Mouse (Mus musculus): ENCODE data around the gene Ppm1b. TPM values are rescaled to one million over a fixed set of nuclear protein-coding genes. Genes with fewer than 3 reads are reported as not detected.

Ppm1b gene
- polyA plus RNA-seq, 1 experiment from 2014 or later: 73.7 TPM

DNA sequence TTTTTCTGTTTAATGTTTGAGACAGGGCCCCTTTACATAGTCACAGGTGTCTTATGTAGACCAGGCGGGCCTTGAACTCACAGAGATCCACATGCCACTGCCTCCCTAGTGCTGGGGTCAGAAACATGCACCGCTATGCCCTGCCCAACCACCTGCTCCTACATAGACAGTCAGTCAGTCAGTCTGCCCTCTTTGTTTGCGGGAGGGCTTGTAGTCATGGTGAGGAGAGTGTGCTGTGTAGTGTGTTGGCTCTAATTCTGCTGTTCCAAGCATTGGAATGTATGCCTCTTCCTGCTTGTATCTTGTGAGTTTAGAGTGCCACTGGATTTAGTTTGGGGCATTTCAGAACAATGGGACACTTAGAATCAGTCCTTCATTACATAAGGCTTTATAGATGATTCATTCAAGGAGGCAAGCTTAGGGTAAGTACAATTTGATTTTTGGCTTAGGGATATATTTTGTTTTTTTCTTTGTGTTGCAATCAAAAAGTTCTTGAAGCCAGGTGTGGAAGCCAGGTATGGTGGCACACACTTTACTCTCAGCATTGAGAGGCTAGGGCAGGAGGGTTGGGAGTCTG, 31.4 kb downstream of the Ppm1b start:
- H3K4me3 ChIP-seq (ENCODE audit: low read depth, low read length): no peak overlapping the region
- H3K4me2 ChIP-seq (ENCODE audit: low read depth, low read length): no peak overlapping the region
- ATAC-seq (ENCODE audit: low read depth) (no peak), DNase-seq (ENCODE audit: low spot score) (no peak)
- no peak overlapping the region for H3K27ac ChIP-seq (replicated peaks; ENCODE audit: low read depth, low read length)
- WGBS: 86% methylated on average over 3 of the region's 3 CpGs
- no peaks in the 10 kb centered on the region for H3K9me3 ChIP-seq (ENCODE audit: control insufficient read depth, low read length)
- no peaks in the 10 kb centered on the region for H3K27me3 ChIP-seq (replicated peaks; ENCODE audit: control insufficient read depth, insufficient read depth, low read length)
- H3K36me3 ChIP-seq (ENCODE audit: control insufficient read depth, insufficient read depth, low read length): 0 out of 2 replicates have a peak, but pooled peaks cover 4% of the 10 kb centered on the region
- no peak overlapping the region for H3K9ac ChIP-seq (ENCODE audit: low read depth, low read length)
- peaks cover 7% of the 10 kb centered on the region for H3K4me1 ChIP-seq (ENCODE audit: control insufficient read depth, insufficient read depth, low read length)

DNA sequence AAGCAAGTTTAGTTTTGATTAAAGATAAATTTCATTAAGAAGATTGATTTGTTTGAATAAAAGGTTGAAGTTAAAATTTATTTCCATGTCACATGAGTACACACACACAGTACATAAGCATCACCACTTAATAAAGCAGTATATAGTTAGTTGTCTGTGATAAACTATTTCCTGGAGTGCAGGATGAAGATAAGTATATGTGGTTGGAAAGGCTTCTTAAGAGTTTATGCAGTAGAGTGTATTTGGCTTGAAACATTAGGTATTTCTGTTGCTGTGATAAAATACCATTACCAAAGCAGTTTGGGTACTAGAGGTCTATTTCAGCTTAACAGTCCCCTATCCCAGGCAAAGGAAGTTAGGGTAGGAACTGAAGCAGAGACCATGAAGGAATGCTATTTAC, 32.0 kb downstream of the Ppm1b start:
- 0 out of 2 replicates have a peak, but pooled peaks cover 4% of the 10 kb centered on the region for H3K36me3 ChIP-seq (ENCODE audit: control insufficient read depth, insufficient read depth, low read length)
- DNase-seq (ENCODE audit: low spot score): no peak
- H3K9ac ChIP-seq (ENCODE audit: low read depth, low read length): no peak overlapping the region
- no peaks in the 10 kb centered on the region for H3K9me3 ChIP-seq (ENCODE audit: control insufficient read depth, low read length)
- H3K27ac ChIP-seq (replicated peaks; ENCODE audit: low read depth, low read length): no peak overlapping the region
- no peak overlapping the region for H3K4me2 ChIP-seq (ENCODE audit: low read depth, low read length)
- no peaks in the 10 kb centered on the region for H3K27me3 ChIP-seq (replicated peaks; ENCODE audit: control insufficient read depth, insufficient read depth, low read length)
- H3K4me3 ChIP-seq (ENCODE audit: low read depth, low read length): no peak overlapping the region
- no peak for ATAC-seq (ENCODE audit: low read depth)
- H3K4me1 ChIP-seq (ENCODE audit: control insufficient read depth, insufficient read depth, low read length): peaks cover 4% of the 10 kb centered on the region; the same call in 1 of the 2 replicates

DNA sequence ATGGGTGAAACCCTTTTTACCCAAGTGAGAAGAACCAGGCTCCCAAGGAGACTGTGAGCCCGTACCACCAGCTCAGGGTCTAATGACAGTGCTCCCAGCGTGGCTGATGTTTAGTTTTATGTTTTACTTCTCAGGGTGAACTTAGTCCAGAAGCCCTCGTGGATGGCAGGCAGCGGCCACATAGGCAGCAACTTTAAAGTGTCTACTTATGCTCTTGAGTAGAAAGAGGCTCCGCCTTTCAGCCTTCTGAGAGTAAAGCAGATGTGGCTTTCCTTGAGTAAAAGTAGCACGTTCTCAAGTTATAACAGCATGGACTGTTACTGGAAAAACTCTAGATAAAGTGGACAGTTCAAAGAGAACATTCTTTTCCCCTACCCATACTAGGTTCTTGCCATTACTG, 39.3 kb downstream of the Ppm1b start:
- Histone ChIP-seq H3K9me3 (ENCODE audit: control insufficient read depth, low read length) (no peaks in the 10 kb centered on the region), H3K4me1 (ENCODE audit: control insufficient read depth, insufficient read depth, low read length) (no peaks in the 10 kb centered on the region), H3K27ac (replicated peaks; ENCODE audit: low read depth, low read length) (no peak overlapping the region), H3K4me2 (ENCODE audit: low read depth, low read length) (no peak overlapping the region), H3K4me3 (ENCODE audit: low read depth, low read length) (no peak overlapping the region), H3K27me3 (replicated peaks; ENCODE audit: control insufficient read depth, insufficient read depth, low read length) (no peaks in the 10 kb centered on the region), H3K36me3 (ENCODE audit: control insufficient read depth, insufficient read depth, low read length) (peaks cover 5% of the 10 kb centered on the region; the same call in 1 of the 2 replicates), H3K9ac (ENCODE audit: low read depth, low read length) (no peak overlapping the region)
- no peak for DNase-seq (ENCODE audit: low spot score)
- no peak for ATAC-seq (ENCODE audit: low read depth)
- 80% methylated on average over 6 of the region's 6 CpGs for WGBS

DNA sequence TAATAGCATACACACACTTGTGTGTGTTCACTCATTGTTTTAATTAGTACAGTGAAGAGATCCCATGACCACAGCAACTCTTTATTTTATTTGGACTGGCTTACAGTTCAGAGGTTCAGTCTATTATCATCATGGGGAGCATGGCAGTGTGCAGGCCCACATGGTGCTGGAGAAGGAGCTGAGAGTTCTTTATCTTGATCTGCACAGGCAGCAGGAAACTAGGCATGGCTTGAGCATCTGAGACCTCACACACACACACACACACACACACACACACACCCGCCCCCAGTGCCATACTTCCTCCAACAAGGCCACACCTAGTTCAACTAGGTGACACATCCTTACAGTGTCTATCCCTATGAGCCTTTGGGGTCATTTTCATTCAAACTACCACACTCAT, 41.1 kb downstream of the Ppm1b start:
- Histone ChIP-seq H3K9ac (ENCODE audit: low read depth, low read length) (no peak overlapping the region), H3K9me3 (ENCODE audit: control insufficient read depth, low read length) (no peaks in the 10 kb centered on the region), H3K4me1 (ENCODE audit: control insufficient read depth, insufficient read depth, low read length) (no peaks in the 10 kb centered on the region), H3K27ac (replicated peaks; ENCODE audit: low read depth, low read length) (no peak overlapping the region), H3K27me3 (replicated peaks; ENCODE audit: control insufficient read depth, insufficient read depth, low read length) (no peaks in the 10 kb centered on the region), H3K36me3 (ENCODE audit: control insufficient read depth, insufficient read depth, low read length) (peaks cover 5% of the 10 kb centered on the region; the same call in 1 of the 2 replicates), H3K4me2 (ENCODE audit: low read depth, low read length) (no peak overlapping the region), H3K4me3 (ENCODE audit: low read depth, low read length) (no peak overlapping the region)
- WGBS: 92% methylated on average over 1 of the region's 1 CpGs
- ATAC-seq (ENCODE audit: low read depth) (no peak), DNase-seq (ENCODE audit: low spot score) (no peak)

- DNase-seq (ENCODE audit: low spot score) (no peak), ATAC-seq (ENCODE audit: low read depth) (no peak)
- Histone ChIP-seq H3K27me3 (replicated peaks; ENCODE audit: control insufficient read depth, insufficient read depth, low read length) (no peaks in the 10 kb centered on the region), H3K9me3 (ENCODE audit: control insufficient read depth, low read length) (no peaks in the 10 kb centered on the region), H3K27ac (replicated peaks; ENCODE audit: low read depth, low read length) (no peak overlapping the region), H3K9ac (ENCODE audit: low read depth, low read length) (no peak overlapping the region), H3K4me3 (ENCODE audit: low read depth, low read length) (no peak overlapping the region), H3K4me2 (ENCODE audit: low read depth, low read length) (no peak overlapping the region), H3K36me3 (ENCODE audit: control insufficient read depth, insufficient read depth, low read length) (peaks cover 17% of the 10 kb centered on the region), H3K4me1 (ENCODE audit: control insufficient read depth, insufficient read depth, low read length) (no peaks in the 10 kb centered on the region)
- 75% methylated on average over 10 of the region's 10 CpGs for WGBS
Observed at GRCm38 (mm10) chr17:84999636-85000035, 43.1 kb downstream of the Ppm1b start.

DNA sequence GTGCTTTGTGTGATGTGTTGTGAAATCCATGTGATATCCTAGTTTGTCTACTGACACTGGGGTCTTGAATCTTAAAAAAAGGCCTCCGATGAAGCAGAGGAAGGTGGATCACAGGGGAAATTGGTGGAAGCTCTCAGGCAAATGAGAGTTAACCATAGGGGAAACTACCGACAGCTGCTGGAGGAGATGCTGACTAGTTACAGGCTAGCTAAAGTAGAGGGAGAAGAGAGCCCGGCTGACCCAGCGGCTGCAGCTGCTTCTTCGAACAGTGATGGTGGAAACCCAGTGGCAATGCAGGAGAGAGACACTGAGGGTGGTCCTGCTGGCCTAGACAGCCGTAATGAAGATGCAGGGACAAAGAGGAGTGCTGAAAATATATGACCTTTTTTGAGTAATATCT, 56.9 kb downstream of the Ppm1b start:
- H3K36me3 ChIP-seq (ENCODE audit: control insufficient read depth, insufficient read depth, low read length): peaks cover 17% of the 10 kb centered on the region
- 82% methylated on average over 6 of the region's 6 CpGs for WGBS

DNA sequence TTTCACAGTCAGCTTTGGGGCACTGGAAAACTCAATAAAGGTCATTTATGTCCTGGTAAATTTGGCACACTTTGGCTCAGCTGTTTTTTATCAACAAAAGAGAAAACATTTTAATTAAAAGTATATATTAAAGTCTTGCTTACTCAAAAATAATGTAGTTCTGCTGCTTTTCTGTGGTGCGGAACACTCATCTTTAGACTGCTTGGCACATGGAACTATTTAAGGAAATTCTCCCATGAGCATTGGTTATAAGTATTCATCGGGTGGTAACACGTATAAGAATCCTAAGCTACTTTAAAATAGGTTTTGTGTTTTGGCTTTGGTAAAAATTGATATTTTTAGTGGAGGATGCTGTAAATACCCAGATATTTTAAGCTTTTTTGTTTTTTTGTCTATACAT, 58.1 kb downstream of the Ppm1b start:
- H3K4me3 ChIP-seq (ENCODE audit: low read depth, low read length): no peak overlapping the region
- no peak overlapping the region for H3K27ac ChIP-seq (replicated peaks; ENCODE audit: low read depth, low read length)
- no peak for ATAC-seq (ENCODE audit: low read depth)
- no peaks in the 10 kb centered on the region for H3K4me1 ChIP-seq (ENCODE audit: control insufficient read depth, insufficient read depth, low read length)
- no peaks in the 10 kb centered on the region for H3K27me3 ChIP-seq (replicated peaks; ENCODE audit: control insufficient read depth, insufficient read depth, low read length)
- 70% methylated on average over 3 of the region's 3 CpGs for WGBS
- no peak overlapping the region for H3K9ac ChIP-seq (ENCODE audit: low read depth, low read length)
- H3K36me3 ChIP-seq (ENCODE audit: control insufficient read depth, insufficient read depth, low read length): peaks cover 17% of the 10 kb centered on the region
- no peaks in the 10 kb centered on the region for H3K9me3 ChIP-seq (ENCODE audit: control insufficient read depth, low read length)
- no peak for DNase-seq (ENCODE audit: low spot score)
- no peak overlapping the region for H3K4me2 ChIP-seq (ENCODE audit: low read depth, low read length)

More for the DNA sequence above, 56.9 kb downstream of the Ppm1b start:
- Histone ChIP-seq H3K4me2 (ENCODE audit: low read depth, low read length) (no peak overlapping the region), H3K27me3 (replicated peaks; ENCODE audit: control insufficient read depth, insufficient read depth, low read length) (no peaks in the 10 kb centered on the region), H3K9me3 (ENCODE audit: control insufficient read depth, low read length) (no peaks in the 10 kb centered on the region), H3K4me3 (ENCODE audit: low read depth, low read length) (no peak overlapping the region), H3K4me1 (ENCODE audit: control insufficient read depth, insufficient read depth, low read length) (no peaks in the 10 kb centered on the region), H3K27ac (replicated peaks; ENCODE audit: low read depth, low read length) (no peak overlapping the region), H3K9ac (ENCODE audit: low read depth, low read length) (no peak overlapping the region)
- DNase-seq (ENCODE audit: low spot score) (no peak), ATAC-seq (ENCODE audit: low read depth) (no peak)

- H3K9me3 ChIP-seq (ENCODE audit: control insufficient read depth, low read length): no peaks in the 10 kb centered on the region
- H3K4me2 ChIP-seq (ENCODE audit: low read depth, low read length): no peak overlapping the region
- no peak overlapping the region for H3K9ac ChIP-seq (ENCODE audit: low read depth, low read length)
- no peak overlapping the region for H3K4me3 ChIP-seq (ENCODE audit: low read depth, low read length)
- WGBS: 82% methylated on average over 3 of the region's 3 CpGs
- no peaks in the 10 kb centered on the region for H3K36me3 ChIP-seq (ENCODE audit: control insufficient read depth, insufficient read depth, low read length)
- no peak overlapping the region for H3K27ac ChIP-seq (replicated peaks; ENCODE audit: low read depth, low read length)
- H3K27me3 ChIP-seq (replicated peaks; ENCODE audit: control insufficient read depth, insufficient read depth, low read length): no peaks in the 10 kb centered on the region
- DNase-seq (ENCODE audit: low spot score) (no peak), ATAC-seq (ENCODE audit: low read depth) (no peak)
- H3K4me1 ChIP-seq (ENCODE audit: control insufficient read depth, insufficient read depth, low read length): no peaks in the 10 kb centered on the region
Observed at GRCm38 (mm10) chr17:85018344-85018743, 61.8 kb downstream of the Ppm1b start.

GRCm38 (mm10) chr17:85018794-85019193, 62.3 kb downstream of the Ppm1b start:
- Histone ChIP-seq H3K36me3 (ENCODE audit: control insufficient read depth, insufficient read depth, low read length) (no peaks in the 10 kb centered on the region), H3K9me3 (ENCODE audit: control insufficient read depth, low read length) (no peaks in the 10 kb centered on the region), H3K27me3 (replicated peaks; ENCODE audit: control insufficient read depth, insufficient read depth, low read length) (no peaks in the 10 kb centered on the region), H3K4me2 (ENCODE audit: low read depth, low read length) (no peak overlapping the region), H3K27ac (replicated peaks; ENCODE audit: low read depth, low read length) (no peak overlapping the region), H3K4me1 (ENCODE audit: control insufficient read depth, insufficient read depth, low read length) (no peaks in the 10 kb centered on the region), H3K9ac (ENCODE audit: low read depth, low read length) (no peak overlapping the region), H3K4me3 (ENCODE audit: low read depth, low read length) (no peak overlapping the region)
- DNase-seq (ENCODE audit: low spot score): no peak
- 78% methylated on average over 5 of the region's 5 CpGs for WGBS
- no peak for ATAC-seq (ENCODE audit: low read depth)

Measured in embryonic facial prominence, embryonic 14.5 days (tissue).